Mouse (Mus musculus): Measurements from ENCODE around the gene Prkn. TPM values are rescaled to one million over a fixed set of nuclear protein-coding genes. Genes with fewer than 3 reads are reported as not detected.
A peak's percentile ranks its signal among the peaks of the same experiment; 100 is the strongest.

Prkn gene
- total RNA-seq, 2 experiments from 2014 or later, result 12.8 to 12.9 TPM

DNA sequence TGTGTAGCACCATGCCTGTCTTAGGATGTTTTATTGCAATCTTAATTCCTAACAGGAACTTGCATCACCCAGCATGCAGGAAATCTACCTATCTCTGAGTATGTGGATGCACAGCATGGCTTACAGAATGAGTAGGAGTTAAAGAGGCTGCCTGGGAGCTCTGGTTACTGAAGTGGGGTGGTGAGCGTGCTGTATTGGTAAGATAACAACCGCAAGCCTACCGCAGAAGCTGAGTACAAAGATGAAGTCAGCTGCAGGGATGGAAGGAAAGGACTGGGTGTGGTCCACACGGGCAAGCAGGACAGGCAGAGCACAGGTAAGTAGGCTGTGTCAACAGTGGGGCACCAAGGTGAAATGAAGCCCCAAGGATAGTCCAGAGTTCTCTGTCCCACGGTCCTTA lies 1196.9 kb downstream of the Prkn start:
- intact Hi-C loops (cut with DNase I; ENCODE audit: low total_unique reads), result loop anchor here (10.0 kb wide), 1 partner anchor 338 kb away; the partner anchor contains the start of gene Plg
- no peak for DNase-seq

DNA sequence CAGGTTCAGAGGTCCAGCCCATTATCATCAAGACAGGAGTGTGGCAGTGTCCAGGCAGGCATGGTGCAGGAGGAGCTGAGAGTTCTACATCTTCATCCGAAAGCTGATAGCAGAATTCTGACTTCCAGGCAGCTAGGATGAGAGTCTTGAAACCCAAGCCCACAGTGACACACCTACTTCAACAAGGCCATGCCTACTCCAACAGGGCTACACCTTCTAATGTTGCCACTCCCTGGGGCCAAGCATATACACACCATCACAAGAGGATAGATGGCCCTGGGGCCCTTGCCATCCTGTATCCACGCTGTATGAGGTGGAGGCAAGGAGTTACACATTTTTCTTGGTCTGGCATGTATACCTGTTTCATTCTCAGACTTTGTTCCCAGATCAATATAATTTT lies 1197.4 kb downstream of the Prkn start:
- intact Hi-C loops (cut with DNase I; ENCODE audit: low total_unique reads), result loop anchor here (10.0 kb wide), 1 partner anchor 337 kb away; the partner anchor contains the start of gene Plg
- DNase-seq, result no peak

DNA sequence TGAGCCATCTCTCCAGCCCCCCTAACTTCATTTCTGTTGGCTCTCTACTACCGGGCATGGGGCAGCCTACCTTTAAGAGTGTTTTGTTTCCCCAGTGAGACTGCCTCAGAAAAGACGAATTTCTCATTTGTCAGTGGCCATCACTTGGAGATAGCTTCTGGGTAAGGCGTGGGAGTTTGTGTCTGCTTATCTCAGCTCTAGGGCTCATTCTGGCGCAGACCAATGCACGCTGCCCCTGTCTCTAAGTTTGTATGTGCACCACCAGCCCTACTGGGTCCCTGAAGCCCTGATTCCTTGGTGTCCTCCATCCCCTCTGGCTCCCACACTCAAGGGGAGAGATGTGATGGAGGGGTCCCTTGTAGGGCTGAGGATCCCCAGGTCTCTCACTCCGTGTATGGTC lies 1198.3 kb downstream of the Prkn start:
- DNase-seq, result no peak
- intact Hi-C loops (cut with DNase I; ENCODE audit: low total_unique reads), result loop anchor here (2.0 to 10.0 kb wide), 2 partner anchors 172 to 336 kb away; partner anchors contain the start of gene Plg

GRCm38 (mm10) chr17:12039188-12039587 lies 1199.0 kb downstream of the Prkn start:
- peak; percentile 84 for DNase-seq
- intact Hi-C loops (cut with DNase I; ENCODE audit: low total_unique reads), result loop anchor here (2.0 to 10.0 kb wide), 2 partner anchors 172 to 336 kb away; partner anchors contain the start of gene Plg

DNA sequence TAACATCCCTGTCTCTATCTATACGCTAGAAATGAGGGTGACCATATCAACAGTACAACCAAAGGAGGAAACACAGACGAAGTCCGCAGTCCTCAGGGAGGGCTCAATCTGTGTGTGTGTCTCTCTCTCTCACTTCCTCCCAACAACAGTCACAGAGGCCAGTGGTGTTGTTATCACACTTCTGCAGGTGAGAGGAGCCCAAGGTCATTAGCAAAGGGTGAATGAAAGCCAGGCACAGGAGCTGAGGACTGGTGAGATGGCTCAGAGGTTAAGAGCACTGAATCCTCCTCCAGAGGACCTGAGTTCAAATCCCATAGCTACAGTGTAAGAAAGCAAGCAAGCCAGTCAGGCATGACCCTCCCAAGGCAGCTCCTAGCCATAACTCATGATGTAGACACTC lies 1199.7 kb downstream of the Prkn start:
- no peak for DNase-seq
- intact Hi-C loops (cut with DNase I; ENCODE audit: low total_unique reads), result loop anchor here (2.0 to 10.0 kb wide), 2 partner anchors 171 to 335 kb away; partner anchors contain the start of gene Plg

DNA sequence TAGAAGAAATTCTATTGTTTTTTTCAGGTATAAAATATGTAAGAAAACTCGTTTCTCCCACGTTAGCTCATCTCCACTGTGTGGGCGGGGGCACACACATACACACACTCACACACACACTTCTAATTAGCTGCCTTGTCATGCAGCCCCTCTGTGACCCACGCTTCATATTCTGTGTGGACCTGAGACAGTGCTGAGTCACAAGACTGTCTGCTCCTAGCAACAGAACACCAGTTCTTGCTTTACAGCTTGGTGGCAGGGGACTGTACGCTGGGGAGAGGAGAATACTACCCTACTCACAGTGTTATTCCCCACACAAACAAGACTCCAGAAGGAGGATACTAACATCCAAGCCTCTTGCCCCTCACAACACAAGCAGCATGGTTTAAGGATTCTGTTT lies 1200.4 kb downstream of the Prkn start:
- intact Hi-C loops (cut with DNase I; ENCODE audit: low total_unique reads), result no loop called here
- no peak for DNase-seq

GRCm38 (mm10) chr17:12041091-12041655 lies 1201.0 kb downstream of the Prkn start:
- intact Hi-C loops (cut with DNase I; ENCODE audit: low total_unique reads), result no loop called here
- no peak for DNase-seq

- intact Hi-C loops (cut with DNase I; ENCODE audit: low total_unique reads), result no loop called here
- DNase-seq, result no peak
Observed at GRCm38 (mm10) chr17:12042561-12043256, 1202.5 kb downstream of the Prkn start.

DNA sequence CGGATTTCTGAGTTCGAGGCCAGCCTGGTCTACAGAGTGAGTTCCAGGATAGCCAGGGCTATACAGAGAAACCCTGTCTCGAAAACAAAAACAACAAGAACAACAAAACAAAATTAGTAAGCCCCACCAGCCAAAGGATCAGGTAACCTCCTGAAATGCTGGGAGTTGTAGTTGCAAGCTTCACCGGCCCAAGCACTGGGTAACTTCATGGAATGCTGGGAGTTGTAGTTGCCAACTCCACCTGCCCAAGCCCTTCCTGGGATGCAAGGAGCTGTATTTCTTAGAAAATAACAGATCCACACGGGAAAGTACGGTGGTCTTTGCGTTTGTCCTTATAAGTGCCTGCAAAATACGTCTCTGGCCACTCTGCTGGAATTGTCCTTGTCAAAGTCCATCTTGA lies 1204.0 kb downstream of the Prkn start:
- intact Hi-C loops (cut with DNase I; ENCODE audit: low total_unique reads), result no loop called here
- DNase-seq, result no peak

DNA sequence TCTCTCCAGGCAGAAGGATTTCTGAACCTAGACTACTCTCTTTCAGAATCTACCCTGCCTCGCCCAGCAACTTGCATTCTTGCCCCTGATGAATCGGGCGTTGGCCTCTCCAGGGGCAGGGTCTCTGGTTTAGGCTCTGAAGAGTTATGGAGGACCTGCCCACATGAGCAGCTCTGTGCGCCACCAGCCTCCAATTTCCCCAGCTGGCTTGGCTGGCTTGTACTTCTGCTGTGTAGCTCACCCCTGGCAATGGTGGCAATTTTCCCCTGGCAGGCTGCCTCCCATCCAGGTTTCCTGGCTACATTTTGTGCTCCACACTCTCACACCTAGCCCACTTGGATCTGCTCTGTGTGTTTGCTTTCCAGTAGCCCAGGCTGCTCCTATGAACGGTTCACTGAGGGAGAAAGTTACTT lies 1205.7 kb downstream of the Prkn start:
- intact Hi-C loops (cut with DNase I; ENCODE audit: low total_unique reads), result no loop called here
- DNase-seq, result peak; percentile 69

- intact Hi-C loops (cut with DNase I; ENCODE audit: low total_unique reads), result no loop called here
- no peak for DNase-seq
Observed at GRCm38 (mm10) chr17:12047032-12047431, 1206.8 kb downstream of the Prkn start.

GRCm38 (mm10) chr17:12047523-12047922 lies 1207.3 kb downstream of the Prkn start:
- no peak for DNase-seq
- intact Hi-C loops (cut with DNase I; ENCODE audit: low total_unique reads), result no loop called here

DNA sequence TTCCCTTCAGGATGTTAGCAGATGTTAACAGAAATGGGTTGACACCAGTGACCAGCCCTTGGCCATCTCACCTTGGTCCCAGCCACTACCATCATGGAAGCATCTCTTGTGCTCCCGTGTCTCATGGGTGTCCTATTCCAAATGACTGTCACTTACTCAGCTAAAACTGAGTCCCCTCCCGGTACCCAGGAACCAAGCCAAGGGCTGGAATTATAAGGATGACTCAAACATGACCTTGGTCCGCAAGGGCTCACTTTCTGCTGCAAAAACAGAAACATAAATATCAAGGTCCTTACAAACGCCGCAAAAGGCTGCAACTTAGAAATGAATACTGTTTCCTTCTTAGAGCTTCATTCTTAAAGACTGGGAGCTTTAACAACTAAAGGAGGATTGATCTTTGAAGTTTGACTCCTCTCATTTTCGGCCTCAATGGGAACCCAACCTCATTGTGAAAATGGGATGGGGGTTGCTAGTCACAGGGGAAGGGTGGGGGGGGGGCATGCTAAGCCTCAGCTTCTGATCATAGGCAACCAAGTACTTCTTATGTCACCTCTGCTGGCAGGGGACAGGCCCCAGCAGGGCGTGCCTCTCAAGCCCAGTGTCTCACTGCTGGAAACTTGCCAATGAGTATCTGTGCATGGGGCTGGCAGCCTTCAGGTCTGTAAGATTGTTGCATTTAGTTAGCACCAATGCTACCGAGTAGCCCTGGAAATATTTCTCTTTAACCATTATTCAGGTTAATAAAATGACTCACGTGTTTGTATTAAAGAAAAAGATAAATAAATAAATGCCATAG lies 1208.7 kb downstream of the Prkn start:
- intact Hi-C loops (cut with DNase I; ENCODE audit: low total_unique reads), result no loop called here
- no peak for DNase-seq

DNA sequence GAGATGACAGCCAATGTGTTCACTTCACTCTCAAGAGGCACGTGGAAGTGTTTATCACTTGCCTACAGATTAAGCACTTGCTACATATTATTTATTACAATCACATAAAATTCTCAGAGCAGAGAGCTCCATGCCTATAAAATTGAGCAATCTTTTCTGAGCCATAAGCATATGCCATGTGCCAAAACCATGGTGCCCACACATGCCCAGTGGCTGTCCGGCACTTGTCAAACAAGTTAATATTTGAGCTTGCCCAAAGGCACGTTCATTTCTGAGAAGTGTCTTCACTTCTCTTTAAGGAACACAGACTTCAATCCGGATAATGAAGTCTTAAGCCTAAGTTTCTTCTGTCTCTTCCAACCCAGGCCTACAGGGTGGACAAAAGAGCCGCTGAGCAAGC lies 1210.1 kb downstream of the Prkn start:
- DNase-seq, result no peak
- intact Hi-C loops (cut with DNase I; ENCODE audit: low total_unique reads), result no loop called here

- no peak for DNase-seq
- intact Hi-C loops (cut with DNase I; ENCODE audit: low total_unique reads), result no loop called here
Observed at GRCm38 (mm10) chr17:12051031-12051430, 1210.8 kb downstream of the Prkn start.

DNA sequence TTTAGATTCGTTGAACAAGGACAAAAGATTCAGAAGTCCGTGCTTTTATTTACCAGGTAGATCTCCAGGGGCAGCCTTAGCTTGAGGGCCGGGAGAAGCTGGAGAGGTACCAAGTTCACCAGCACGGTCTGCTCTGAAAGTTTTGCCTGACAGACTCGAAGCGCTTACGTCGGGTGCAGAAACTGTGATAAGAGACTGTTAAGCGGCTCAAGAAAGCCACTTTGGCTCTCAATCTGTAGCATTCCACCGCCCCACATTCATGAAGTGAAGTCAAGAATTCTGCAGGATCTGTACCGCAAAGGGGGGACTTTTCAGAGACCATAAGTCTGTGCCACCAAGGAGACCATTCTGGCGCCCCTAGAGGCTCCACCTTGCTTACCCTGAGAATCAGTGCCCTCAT lies 1212.5 kb downstream of the Prkn start:
- DNase-seq, result no peak
- intact Hi-C loops (cut with DNase I; ENCODE audit: low total_unique reads), result no loop called here

DNA sequence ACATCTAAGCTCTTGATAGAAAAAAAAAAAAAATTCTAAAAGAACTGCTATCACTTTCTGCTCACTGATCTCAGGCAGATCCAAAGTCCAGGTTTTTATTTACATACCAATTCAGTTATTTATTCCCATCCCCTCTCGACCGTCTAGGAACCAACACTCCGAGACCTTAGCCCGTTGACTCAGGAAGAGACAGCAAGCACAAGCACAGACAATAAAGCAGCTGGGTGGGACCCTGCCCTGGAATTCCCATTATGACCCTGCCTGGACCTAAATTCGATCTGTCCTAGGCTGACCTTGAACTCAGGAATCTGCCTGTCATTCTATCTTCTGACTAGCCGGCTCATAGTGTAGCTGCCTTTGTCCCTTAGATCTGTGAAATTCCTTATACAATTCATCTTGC lies 1218.9 kb downstream of the Prkn start:
- intact Hi-C loops (cut with DNase I; ENCODE audit: low total_unique reads), result no loop called here
- no peak for DNase-seq

DNA sequence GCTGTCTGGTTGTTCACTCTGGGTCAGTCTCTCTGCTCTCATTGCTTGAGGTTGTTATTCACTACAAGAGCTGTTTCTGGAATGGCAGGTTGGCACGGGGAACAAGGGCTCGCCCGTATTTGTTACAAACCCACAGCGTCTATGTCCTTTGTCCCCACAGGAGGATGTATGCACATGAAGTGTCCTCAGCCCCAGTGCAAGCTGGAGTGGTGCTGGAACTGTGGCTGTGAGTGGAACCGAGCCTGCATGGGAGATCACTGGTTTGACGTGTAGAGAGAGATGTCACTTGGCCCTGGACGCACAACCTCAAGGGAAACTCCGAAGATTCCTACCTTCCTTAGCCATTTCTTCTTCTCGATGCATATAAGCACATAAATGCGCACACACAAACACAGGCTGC lies 1221.2 kb downstream of the Prkn start:
- intact Hi-C loops (cut with DNase I; ENCODE audit: low total_unique reads), result no loop called here
- DNase-seq, result no peak

- DNase-seq, result no peak
- intact Hi-C loops (cut with DNase I; ENCODE audit: low total_unique reads), result no loop called here
Observed at GRCm38 (mm10) chr17:12062861-12063260, 1222.7 kb downstream of the Prkn start.

DNA sequence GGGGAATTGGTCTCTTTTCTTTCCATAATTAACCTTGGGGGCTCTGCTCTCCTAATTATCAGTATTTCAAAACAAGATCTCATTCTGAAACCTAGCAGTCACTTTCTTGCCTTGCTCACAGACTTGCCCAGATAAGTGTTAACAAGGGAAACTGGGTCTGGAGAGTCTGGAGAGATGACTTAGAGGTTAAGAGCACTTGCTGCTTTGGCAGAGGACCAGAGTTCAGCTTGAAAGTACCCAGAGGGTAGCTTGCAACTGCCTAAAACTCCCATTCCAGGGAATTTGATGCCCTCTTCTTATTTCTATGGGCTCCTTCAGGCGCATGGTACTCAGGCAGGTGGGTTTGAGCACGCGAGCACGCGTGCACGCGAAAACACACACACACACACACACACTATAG lies 1223.3 kb downstream of the Prkn start:
- intact Hi-C loops (cut with DNase I; ENCODE audit: low total_unique reads), result no loop called here
- no peak for DNase-seq

Measured in gastrocnemius, postnatal 14 days (tissue).